Mouse (Mus musculus): ENCODE results near the gene Wdfy2.

DNA sequence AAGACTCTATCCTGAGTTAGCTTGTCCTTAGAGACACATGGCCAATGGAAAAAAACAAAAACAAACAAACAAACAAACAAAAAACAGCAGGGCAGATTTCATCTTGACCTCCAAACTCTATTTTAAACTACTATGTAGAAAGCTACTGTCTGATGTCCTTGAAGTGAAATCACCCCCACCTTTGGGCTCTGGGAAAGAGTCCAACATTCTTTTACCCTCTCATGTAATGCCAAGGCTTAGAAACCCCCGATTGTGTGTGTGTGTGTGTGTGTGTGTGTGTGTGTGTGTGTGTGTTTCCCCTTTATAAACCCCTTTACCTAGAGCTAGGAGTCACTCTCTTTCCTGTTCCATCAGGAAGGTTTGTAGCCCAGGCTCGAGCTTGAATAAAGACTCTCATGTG, 165.1 kb downstream of the Wdfy2 start:
- no peak for TF ChIP-seq CTCF (IDR thresholded peaks at IDR 0.05; ENCODE audit: borderline replicate concordance, control insufficient read depth, extremely low read depth, insufficient read depth, low read length, poor library complexity)
- no peak for TF ChIP-seq POLR2A (IDR thresholded peaks at IDR 0.05; ENCODE audit: control insufficient read depth, extremely low read depth, insufficient read depth, low read length, poor library complexity)
